Mouse (Mus musculus) kidney, adult 2 months (tissue): ENCODE data around the gene Sec22a.
A peak's percentile ranks its signal among the peaks of the same experiment; 100 is the strongest.

Experiments
- CTCF ChIP-seq: fragments of 200-500 bp; conservative IDR thresholded peaks from 2 replicates; pipeline ENCODE4 v1.5.1; 2011; ENCODE audit warnings: low read depth, mild to moderate bottlenecking, control low read depth, low read length, moderate library complexity, mixed read lengths; ENCODE audit not compliant: insufficient read depth, insufficient read length
- POLR2A ChIP-seq: fragments of 200-500 bp; IDR thresholded peaks from one replicate; pipeline ENCODE4 v1.6.1; 2011; ENCODE audit warnings: low read depth, low read length, control low read depth

- no peak for TF ChIP-seq POLR2A
- peak; percentile 51 for TF ChIP-seq CTCF
These were observed 15.6 kb upstream of the Sec22a start for GRCm38 (mm10) chr16:35379344-35379743.
